Mouse (Mus musculus): ENCODE measurements around the gene Cops9.

DNA sequence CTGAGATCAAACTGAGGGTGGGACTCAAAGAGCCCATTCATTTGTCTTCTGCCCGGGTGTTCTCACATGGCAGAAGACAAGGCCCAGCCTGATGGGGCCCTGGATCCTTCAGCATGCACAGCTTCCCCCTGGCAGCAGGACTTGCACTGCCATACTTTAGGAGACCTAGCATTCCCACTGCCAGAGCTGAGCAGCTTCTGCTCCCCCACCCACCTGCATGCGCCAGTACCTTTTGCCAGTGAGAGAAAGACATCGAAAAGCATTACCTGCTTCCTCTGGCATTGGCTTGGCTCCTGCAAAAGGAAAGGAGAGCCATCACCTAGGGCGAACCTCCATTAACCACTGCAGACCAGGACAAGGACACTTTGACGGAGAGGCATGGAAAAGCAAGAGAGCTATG lies 3.1 kb upstream of the Cops9 start:
- TF ChIP-seq POLR2A (IDR thresholded peaks at IDR 0.05; ENCODE audit: insufficient read depth, low read depth, low read length) (no peak), EP300 (IDR thresholded peaks at IDR 0.05; ENCODE audit: insufficient read depth, low read depth, low read length) (no peak), CTCF (IDR thresholded peaks at IDR 0.05) (no peak)
